Mouse (Mus musculus) kidney, adult 18-20 months (tissue): Measurements from ENCODE around the gene Ttc13.
A peak's percentile ranks its signal among the peaks of the same experiment; 100 is the strongest.

Source experiments
- DNase-seq: peaks from one replicate; pipeline ENCODE4 v3.0.0; 2021

Ttc13 gene

GRCm38 (mm10) chr8:124721862-124722515 lies at the start of gene Ttc13, which contains the start of gene Arv1:
Gene Ttc13 (minus strand): TSS chr8:124721983.
Gene Arv1 (plus strand): TSS chr8:124722139.
- DNase-seq: peak; percentile 95

GRCm38 (mm10) chr8:124763061-124763460 lies 41.3 kb upstream of the Ttc13 start:
- no peak for DNase-seq

- peak; percentile 38 for DNase-seq
Observed at GRCm38 (mm10) chr8:124758544-124758943, 36.8 kb upstream of the Ttc13 start.

GRCm38 (mm10) chr8:124756601-124757000 lies 34.8 kb upstream of the Ttc13 start:
- DNase-seq: no peak

GRCm38 (mm10) chr8:124756153-124756552 lies 34.4 kb upstream of the Ttc13 start:
- DNase-seq: no peak

GRCm38 (mm10) chr8:124755481-124755880 lies 33.7 kb upstream of the Ttc13 start:
- no peak for DNase-seq

- DNase-seq: no peak
Observed at GRCm38 (mm10) chr8:124754792-124755190, 33.0 kb upstream of the Ttc13 start.

GRCm38 (mm10) chr8:124754101-124754791 lies 32.5 kb upstream of the Ttc13 start:
- peak; percentile 18 for DNase-seq

GRCm38 (mm10) chr8:124752325-124752862 lies 30.6 kb upstream of the Ttc13 start:
- no peak for DNase-seq

- DNase-seq: peak; percentile 51
Observed at GRCm38 (mm10) chr8:124751709-124752173, 30.0 kb upstream of the Ttc13 start, which contains the start of gene Fam89a. Gene Fam89a (minus strand): TSS chr8:124751832.

- DNase-seq: no peak
Observed at GRCm38 (mm10) chr8:124751191-124751590, 29.4 kb upstream of the Ttc13 start.

GRCm38 (mm10) chr8:124746661-124747060 lies 24.9 kb upstream of the Ttc13 start:
- no peak for DNase-seq

GRCm38 (mm10) chr8:124739268-124739667 lies 17.5 kb upstream of the Ttc13 start:
- peak; percentile 35 for DNase-seq

- no peak for DNase-seq
Observed at GRCm38 (mm10) chr8:124735371-124735911, 13.7 kb upstream of the Ttc13 start.

- no peak for DNase-seq
Observed at GRCm38 (mm10) chr8:124732828-124733227, 11.0 kb upstream of the Ttc13 start.

- peak; percentile 13 for DNase-seq
Observed at GRCm38 (mm10) chr8:124724301-124724700, 2.5 kb upstream of the Ttc13 start.

- no peak for DNase-seq
Observed at GRCm38 (mm10) chr8:124720938-124721861, 583 bp downstream of the Ttc13 start.

- DNase-seq: no peak
Observed at GRCm38 (mm10) chr8:124720133-124720532, 1.6 kb downstream of the Ttc13 start.

- no peak for DNase-seq
Observed at GRCm38 (mm10) chr8:124715736-124716135, 6.0 kb downstream of the Ttc13 start.

- no peak for DNase-seq
Observed at GRCm38 (mm10) chr8:124713207-124713606, 8.6 kb downstream of the Ttc13 start.

GRCm38 (mm10) chr8:124705823-124706222 lies 16.0 kb downstream of the Ttc13 start:
- no peak for DNase-seq

GRCm38 (mm10) chr8:124704376-124704775 lies 17.4 kb downstream of the Ttc13 start:
- no peak for DNase-seq
